Mouse (Mus musculus): ENCODE measurements at regions not wholly inside any gene's neighbourhood (a gene's known extent, or its start where the extent isn't known, plus 50 kb on each side); places are given as distances from the start of the nearest gene placed in this dataset.

DNA sequence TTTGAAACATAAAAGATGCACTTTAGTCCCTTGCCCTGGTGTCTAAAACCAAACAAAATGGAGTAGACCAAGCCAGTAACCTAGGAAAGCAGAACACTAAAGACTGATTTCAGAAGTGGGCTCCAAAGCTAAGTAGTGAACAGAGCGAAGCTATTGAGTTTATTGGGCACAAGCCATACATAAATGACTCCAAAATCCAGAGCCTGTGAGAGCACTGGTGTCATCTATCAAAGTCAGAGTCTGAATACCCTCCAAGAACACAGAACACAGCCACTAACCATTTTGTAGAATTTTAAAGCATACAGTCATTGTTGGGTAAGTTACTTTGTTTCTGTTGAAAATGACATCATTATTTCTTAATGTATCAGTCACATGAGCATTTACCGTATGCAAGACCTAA is 175.0 kb upstream of the Lrig3 start:
- no peak for DNase-seq (ENCODE audit: low spot score in 2 of 2)

DNA sequence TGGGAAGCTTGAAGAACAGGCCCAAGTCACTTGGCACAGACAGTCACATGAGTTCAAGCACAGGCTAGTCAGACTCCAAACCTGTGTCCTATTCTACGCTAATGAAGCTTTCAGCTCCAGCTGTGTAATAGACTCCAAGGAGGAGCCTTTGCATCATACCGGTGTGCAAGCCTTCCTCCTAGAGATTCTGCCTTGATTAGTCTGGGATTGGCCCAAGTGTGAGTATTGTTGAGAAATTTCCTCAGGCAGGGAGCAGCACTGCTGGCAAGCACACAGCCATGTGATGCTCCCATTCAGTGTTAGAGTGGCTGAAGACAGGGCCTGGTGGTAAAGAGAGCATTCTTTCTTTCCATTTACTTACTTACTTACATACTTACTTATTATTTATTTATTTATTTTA is 171.5 kb upstream of the Lrig3 start:
- no peak for DNase-seq (ENCODE audit: low spot score in 2 of 2)

DNA sequence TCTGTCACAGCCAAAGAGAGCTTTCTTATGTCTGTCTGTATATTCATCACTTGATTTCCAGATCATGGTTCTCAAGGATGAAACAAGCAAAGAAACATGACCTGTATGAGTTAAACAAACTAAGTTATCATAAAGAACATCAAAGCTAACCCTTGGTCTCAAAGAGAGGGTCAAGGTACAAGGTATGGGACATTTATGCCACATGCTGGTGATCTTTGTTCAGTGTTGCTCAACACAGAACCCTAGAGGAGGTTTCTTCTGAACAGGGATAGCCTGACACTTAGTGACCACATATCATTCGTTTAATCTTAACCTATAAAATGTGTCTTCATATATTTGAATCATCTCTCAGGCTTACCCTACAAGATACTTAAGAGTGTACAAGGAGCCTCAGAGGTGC is 170.6 kb upstream of the Lrig3 start:
- no peak for DNase-seq (ENCODE audit: low spot score in 2 of 2)

DNA sequence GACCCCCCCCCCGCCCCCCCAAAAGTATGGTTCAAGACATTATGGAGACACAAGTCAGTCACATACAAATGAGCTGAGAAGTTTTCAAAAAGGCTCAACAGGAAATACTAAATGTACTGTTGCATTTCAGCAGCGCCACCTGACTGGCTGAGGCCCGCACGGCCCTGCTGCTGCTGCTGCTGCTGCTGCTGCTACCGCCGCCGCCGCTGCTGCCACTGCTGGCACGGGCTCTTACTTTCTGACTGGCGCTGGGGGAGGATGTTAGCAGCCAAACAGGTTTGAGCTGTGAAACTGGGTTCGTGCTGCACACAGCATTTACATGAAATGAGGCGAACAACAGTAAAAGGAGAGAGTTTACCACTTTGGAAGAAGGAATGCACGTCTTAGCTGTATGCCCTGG is 167.3 kb upstream of the Lrig3 start:
- no peak for DNase-seq (ENCODE audit: low spot score in 2 of 2)

GRCm38 (mm10) chr10:125800572-125801114 is 165.3 kb upstream of the Lrig3 start:
- no peak for DNase-seq (ENCODE audit: low spot score in 2 of 2)

DNA sequence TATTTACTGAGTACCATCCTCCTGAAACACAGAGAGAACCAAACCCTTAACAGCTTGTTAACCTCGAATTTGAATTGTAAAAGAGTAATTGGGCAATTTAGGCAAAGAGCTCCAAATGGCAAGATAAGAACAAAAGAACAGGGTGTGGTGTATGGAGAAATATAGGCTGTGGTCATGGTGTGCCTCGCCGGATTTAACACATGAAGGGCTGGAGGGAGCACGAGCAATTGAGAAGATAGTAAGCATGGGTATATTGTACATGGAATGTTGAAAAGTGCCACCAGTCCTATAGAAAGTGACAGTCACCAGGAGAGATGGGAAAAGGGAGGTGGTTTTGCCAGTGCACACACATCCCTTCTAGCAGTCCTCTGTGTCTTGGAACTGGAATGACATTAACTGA is 164.5 kb upstream of the Lrig3 start:
- DNase-seq (ENCODE audit: low spot score in 2 of 2): no peak

DNA sequence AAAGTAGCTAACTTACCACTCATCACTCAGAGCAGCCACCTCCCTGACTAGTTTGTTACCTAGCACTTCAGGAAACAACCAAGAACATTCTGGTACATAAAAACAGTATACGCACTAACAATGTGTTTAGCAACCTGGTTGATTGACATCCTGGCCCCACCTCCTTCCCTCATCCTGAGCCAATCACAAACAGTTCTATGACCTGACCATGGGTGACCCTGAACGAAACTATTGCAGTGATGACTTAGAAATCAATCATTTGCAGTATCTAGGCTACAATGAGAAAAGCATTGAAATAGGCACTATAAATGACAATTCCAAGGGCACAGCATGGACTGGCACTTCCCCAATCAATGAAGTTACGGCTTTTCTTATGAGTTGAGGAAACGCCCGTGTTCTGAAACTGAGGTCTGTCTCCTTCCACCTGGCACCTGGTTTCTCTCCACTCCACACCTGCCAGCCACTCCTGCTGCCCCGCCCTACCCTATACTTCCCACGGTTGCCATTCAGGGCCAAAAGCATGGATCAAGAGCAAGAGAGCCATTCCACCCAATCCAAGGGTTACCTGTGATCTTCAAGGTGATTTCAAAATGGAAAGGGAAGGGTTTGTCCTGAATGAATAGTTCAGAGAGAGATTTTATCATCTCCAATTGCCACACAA is 162.9 kb upstream of the Lrig3 start:
- DNase-seq (ENCODE audit: low spot score in 2 of 2): no peak

DNA sequence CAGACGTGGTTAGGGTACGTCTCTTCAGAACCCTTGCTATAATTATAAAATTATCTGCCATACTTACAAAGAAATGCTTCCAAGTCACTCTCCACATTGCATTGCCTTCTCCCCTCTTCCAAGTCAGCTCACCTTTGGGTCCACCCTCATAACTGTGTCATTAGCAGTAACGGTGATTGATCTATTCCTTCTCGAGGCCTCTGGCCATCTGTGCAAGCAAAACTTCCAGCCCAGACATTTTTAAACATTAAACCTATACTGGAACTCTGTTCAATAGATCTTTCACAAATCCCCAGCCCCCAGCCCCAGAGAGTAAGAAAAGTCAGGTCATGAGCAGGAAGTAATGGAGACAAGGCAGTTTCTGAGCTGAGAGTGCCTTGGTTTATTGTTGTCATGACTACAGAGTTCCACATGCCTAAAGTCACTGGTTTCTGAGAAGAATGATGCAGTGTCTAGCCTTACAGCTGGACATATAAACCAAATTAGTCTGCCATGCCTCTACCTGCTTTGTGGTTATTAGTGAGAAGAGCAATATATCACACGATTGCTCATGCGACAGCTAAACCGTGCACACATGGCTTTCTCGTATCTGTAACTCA is 156.1 kb upstream of the Lrig3 start:
- no peak for DNase-seq (ENCODE audit: low spot score in 2 of 2)

GRCm38 (mm10) chr10:125810590-125810989 is 155.4 kb upstream of the Lrig3 start:
- no peak for DNase-seq (ENCODE audit: low spot score in 2 of 2)

DNA sequence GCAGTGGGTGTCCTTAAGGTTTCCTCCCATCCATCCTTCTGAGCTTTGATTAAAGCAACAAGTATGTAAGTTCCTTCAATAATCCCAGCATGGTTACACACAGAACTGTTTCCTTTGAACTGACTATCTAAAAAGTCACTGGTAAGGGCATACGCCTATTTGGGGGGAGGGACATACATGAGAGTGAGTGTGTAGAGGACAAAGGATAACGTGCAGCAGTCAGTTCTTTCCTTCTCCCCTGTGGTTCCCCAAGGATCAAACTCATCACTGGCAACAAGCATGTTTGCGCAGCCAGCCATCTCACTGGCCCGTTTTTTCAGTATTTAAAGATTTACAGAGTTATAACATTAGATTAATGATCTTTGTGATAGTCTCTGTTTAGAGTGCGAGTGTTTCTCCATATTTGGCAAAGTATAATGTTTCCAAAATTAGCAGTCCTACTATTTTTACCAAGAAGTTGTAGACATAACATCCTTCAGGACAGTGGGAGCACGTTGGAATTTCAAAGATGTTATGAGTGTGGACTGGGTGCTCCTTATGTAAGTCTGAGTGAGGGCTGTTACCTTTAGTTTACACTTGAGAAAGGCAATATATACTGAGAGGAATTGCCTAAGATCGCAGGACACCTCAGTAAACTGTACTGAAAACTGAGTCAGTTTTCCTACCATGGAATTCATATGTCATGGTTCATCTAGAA is 151.6 kb upstream of the Lrig3 start:
- no peak for DNase-seq (ENCODE audit: low spot score in 2 of 2)

GRCm38 (mm10) chr10:125832134-125832533 is 133.8 kb upstream of the Lrig3 start:
- DNase-seq (ENCODE audit: low spot score in 2 of 2): no peak

- DNase-seq (ENCODE audit: low spot score in 2 of 2): no peak
Observed at GRCm38 (mm10) chr10:125832764-125833163, 133.2 kb upstream of the Lrig3 start.

- no peak for DNase-seq (ENCODE audit: low spot score in 2 of 2)
Observed at GRCm38 (mm10) chr10:125833989-125834388, 132.0 kb upstream of the Lrig3 start.

GRCm38 (mm10) chr10:125838982-125839381 is 127.0 kb upstream of the Lrig3 start:
- DNase-seq (ENCODE audit: low spot score in 2 of 2): no peak

DNA sequence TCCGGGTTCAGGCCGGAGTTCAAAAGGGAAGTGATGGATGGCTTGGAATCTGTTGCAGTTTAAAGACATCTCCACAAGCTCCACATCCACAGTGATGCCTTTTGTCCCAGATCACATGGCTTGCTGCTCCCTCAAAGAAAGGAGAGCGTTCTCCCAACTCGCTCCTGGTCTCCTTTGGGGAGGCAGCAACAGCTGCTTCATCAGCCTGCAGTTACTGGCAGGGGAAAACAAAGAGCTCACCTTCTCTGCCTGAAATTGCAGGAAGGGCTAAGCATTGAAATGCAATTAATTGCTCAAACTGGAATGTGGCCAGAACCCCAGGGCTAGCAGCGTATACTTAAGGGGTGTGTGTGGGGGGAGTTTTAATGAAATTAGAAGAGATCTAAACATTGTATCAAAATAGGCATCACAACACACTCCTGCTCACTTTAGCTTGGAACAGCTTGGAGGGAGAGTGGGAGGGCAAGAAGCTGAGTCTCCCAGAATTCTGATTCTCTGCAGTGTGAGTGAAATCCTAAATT is 126.3 kb upstream of the Lrig3 start:
- DNase-seq (ENCODE audit: low spot score in 2 of 2): no peak

DNA sequence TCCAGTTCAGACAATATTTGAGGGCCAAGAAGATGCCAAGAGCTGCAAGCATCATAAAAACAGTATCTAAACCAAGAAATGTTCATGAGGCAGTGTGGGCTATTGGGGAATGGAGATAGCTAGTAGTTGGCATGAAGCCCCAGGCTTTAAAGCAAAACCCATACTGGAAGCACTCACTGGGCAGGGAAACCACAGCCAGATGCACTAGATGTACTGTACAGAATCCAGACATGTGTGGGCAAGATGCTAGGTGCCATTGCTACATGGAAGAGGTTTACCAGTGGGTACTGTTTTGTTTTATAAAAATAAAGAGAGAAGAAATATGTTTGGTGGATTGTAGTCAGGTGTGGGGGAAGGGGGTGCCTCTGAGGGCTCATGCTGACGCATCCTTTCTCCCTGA is 125.6 kb upstream of the Lrig3 start:
- no peak for DNase-seq (ENCODE audit: low spot score in 2 of 2)

- DNase-seq (ENCODE audit: low spot score in 2 of 2): no peak
Observed at GRCm38 (mm10) chr10:125844336-125844865, 121.6 kb upstream of the Lrig3 start.

GRCm38 (mm10) chr10:125845014-125845514 is 120.9 kb upstream of the Lrig3 start:
- no peak for DNase-seq (ENCODE audit: low spot score in 2 of 2)

GRCm38 (mm10) chr10:125850370-125850769 is 115.6 kb upstream of the Lrig3 start:
- no peak for DNase-seq (ENCODE audit: low spot score in 2 of 2)

DNA sequence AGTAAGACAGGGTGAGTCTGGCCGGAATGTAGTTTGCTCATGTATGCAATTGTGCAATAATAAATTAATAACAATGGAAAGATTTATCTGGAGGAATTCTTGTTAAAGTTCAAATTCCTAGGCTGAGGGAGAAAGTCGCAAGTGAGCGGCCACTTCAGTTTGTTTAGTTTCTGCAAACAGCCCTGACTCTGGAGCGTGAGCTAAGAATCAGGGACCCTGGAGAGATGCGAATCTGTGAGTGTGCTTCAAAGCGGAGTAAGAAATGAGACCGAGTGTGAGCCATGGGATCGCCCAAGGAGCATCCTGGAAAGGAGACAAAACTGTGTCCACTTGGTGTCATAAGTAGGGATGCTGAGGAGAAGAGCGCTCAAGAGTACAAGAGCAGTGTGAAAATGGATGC is 104.2 kb upstream of the Lrig3 start:
- DNase-seq (ENCODE audit: low spot score in 2 of 2): no peak

DNA sequence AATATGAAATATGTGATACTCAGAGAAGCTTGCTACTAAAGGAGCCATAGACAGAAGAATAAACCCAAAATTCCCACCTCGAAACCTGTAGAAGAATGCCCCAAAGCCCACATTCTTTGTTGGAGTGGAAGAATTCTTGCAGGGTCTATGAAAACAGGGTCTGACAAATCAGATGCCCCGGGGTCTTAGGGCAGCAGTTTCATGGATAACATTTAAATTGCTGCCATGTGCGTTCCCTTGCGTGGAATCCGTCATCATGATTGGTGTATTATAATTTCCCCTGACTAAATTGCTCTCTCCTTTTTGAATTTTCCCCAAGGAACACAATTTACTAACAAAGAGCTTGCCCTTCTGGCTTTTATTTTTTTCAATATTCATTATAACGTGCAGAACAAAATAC is 99.6 kb upstream of the Lrig3 start:
- DNase-seq (ENCODE audit: low spot score in 2 of 2): no peak

DNA sequence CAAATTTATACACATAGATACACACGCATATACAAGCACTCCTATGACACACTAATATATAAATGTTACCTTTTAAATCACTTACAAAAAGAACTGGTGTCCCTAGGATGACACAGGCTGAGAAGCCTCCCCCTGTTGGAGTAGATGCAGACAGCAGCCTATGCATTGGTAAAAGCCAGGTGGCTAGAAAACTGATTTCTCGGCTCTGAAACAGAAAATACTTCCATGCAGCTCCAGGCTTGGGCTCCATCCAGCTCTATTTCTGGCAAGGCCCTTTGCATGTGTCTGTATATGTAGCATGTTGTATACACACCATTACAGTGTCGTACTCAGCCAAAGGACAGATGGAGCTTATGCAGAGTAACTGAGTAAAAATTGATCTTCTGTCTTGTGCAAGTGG is 81.4 kb upstream of the Lrig3 start:
- DNase-seq (ENCODE audit: low spot score in 2 of 2): no peak
